Mouse (Mus musculus): Measurements from ENCODE around the gene Tfdp1. TPM values are rescaled to one million over a fixed set of nuclear protein-coding genes. Genes with fewer than 3 reads are reported as not detected.
"Not testable (repeated sequence)": the region's sequence is repeated elsewhere in the genome, so short reads cannot be mapped to it uniquely, and the experiment has no call there.

Gene Tfdp1
- polyA plus RNA-seq, 1 experiment from 2014 or later: 123 TPM

DNA sequence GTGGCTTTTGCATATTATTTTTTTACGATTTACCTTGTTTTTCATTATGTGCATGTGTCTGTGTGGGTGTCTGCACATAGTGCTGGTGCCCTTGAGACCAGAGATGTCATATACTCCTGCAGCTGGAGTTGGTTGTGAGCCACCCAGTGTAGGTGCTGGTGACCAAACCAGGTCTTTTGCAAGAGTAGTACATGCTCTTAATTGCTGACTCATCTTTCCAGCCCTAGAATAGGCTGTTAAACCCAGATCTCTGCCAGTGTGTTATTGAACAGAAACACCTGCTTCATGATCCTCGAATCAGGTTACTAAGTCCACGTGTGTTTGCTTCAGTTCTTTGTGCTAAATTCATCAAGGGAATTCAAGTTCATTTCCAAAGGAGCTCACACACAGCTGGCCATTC is 23.6 kb upstream of the Tfdp1 start:
- WGBS: 86% methylated on average over 3 of the region's 3 CpGs
- Histone ChIP-seq H3K36me3 (ENCODE audit: control insufficient read depth, insufficient read depth, low read length) (0 out of 2 replicates have a peak, but pooled peaks cover 3% of the 10 kb centered on the region), H3K9ac (ENCODE audit: low read depth, low read length) (no peak overlapping the region), H3K9me3 (ENCODE audit: control insufficient read depth, low read length) (no peaks in the 10 kb centered on the region), H3K4me1 (ENCODE audit: control insufficient read depth, insufficient read depth, low read length) (no peaks in the 10 kb centered on the region), H3K27me3 (replicated peaks; ENCODE audit: control insufficient read depth, insufficient read depth, low read length) (no peaks in the 10 kb centered on the region), H3K27ac (ENCODE audit: low read length) (no peak overlapping the region), H3K4me2 (ENCODE audit: low read depth, low read length) (no peak overlapping the region), H3K4me3 (ENCODE audit: low read length) (no peak overlapping the region)
- ATAC-seq: no peak

DNA sequence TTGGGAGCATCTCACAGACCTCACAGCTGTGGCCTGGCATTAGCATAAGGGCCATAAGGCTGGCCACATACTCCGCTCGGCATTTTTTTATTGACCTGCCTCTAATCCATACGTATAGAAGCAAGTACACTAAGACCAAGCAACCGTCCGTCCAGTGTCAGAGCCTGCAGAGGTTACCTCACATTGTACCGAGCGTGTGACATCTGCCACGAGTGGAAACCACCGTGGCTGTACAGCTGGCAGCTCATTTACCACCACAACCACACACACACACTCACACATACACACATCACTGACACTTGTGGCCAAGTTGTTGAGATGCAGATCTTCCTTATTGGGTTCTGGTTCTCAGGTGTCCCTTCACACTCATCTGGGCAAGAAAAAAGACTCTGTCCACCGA is 21.9 kb upstream of the Tfdp1 start:
- no peak overlapping the region for H3K4me3 ChIP-seq (ENCODE audit: low read length)
- H3K27ac ChIP-seq (ENCODE audit: low read length): no peak overlapping the region
- no peaks in the 10 kb centered on the region for H3K4me1 ChIP-seq (ENCODE audit: control insufficient read depth, insufficient read depth, low read length)
- H3K9ac ChIP-seq (ENCODE audit: low read depth, low read length): no peak overlapping the region
- H3K4me2 ChIP-seq (ENCODE audit: low read depth, low read length): no peak overlapping the region
- H3K9me3 ChIP-seq (ENCODE audit: control insufficient read depth, low read length): no peaks in the 10 kb centered on the region
- H3K36me3 ChIP-seq (ENCODE audit: control insufficient read depth, insufficient read depth, low read length): 0 out of 2 replicates have a peak, but pooled peaks cover 3% of the 10 kb centered on the region
- H3K27me3 ChIP-seq (replicated peaks; ENCODE audit: control insufficient read depth, insufficient read depth, low read length): no peaks in the 10 kb centered on the region
- WGBS: 87% methylated on average over 10 of the region's 10 CpGs
- no peak for ATAC-seq

GRCm38 (mm10) chr8:13326598-13326997 is 12.0 kb upstream of the Tfdp1 start:
- H3K4me2 ChIP-seq (ENCODE audit: low read depth, low read length): no peak overlapping the region
- no peaks in the 10 kb centered on the region for H3K27me3 ChIP-seq (replicated peaks; ENCODE audit: control insufficient read depth, insufficient read depth, low read length)
- peak; percentile 87 for ATAC-seq
- H3K27ac ChIP-seq (ENCODE audit: low read length): peak overlapping the region; percentile 48; the same call in 1 of the 2 replicates
- no peak overlapping the region for H3K4me3 ChIP-seq (ENCODE audit: low read length)
- no peaks in the 10 kb centered on the region; the same call in 1 of the 2 replicates for H3K4me1 ChIP-seq (ENCODE audit: control insufficient read depth, insufficient read depth, low read length)
- H3K9me3 ChIP-seq (ENCODE audit: control insufficient read depth, low read length): no peaks in the 10 kb centered on the region
- H3K9ac ChIP-seq (ENCODE audit: low read depth, low read length): peak overlapping the region; percentile 48; the same call in 1 of the 2 replicates
- 31% methylated on average over 5 of the region's 5 CpGs for whole genome bisulfite sequencing
- H3K36me3 ChIP-seq (ENCODE audit: control insufficient read depth, insufficient read depth, low read length): no peaks in the 10 kb centered on the region

GRCm38 (mm10) chr8:13334671-13335070 is 3.9 kb upstream of the Tfdp1 start:
- no peaks in the 10 kb centered on the region for H3K9me3 ChIP-seq (ENCODE audit: control insufficient read depth, low read length)
- WGBS: 53% methylated on average over 1 of the region's 1 CpGs
- H3K27me3 ChIP-seq (replicated peaks; ENCODE audit: control insufficient read depth, insufficient read depth, low read length): no peaks in the 10 kb centered on the region
- no peaks in the 10 kb centered on the region for H3K36me3 ChIP-seq (ENCODE audit: control insufficient read depth, insufficient read depth, low read length)
- H3K27ac ChIP-seq (ENCODE audit: low read length): no peak overlapping the region
- no peak overlapping the region for H3K9ac ChIP-seq (ENCODE audit: low read depth, low read length)
- ATAC-seq: no peak
- no peak overlapping the region for H3K4me3 ChIP-seq (ENCODE audit: low read length)
- H3K4me2 ChIP-seq (ENCODE audit: low read depth, low read length): no peak overlapping the region
- H3K4me1 ChIP-seq (ENCODE audit: control insufficient read depth, insufficient read depth, low read length): peaks cover 7% of the 10 kb centered on the region

DNA sequence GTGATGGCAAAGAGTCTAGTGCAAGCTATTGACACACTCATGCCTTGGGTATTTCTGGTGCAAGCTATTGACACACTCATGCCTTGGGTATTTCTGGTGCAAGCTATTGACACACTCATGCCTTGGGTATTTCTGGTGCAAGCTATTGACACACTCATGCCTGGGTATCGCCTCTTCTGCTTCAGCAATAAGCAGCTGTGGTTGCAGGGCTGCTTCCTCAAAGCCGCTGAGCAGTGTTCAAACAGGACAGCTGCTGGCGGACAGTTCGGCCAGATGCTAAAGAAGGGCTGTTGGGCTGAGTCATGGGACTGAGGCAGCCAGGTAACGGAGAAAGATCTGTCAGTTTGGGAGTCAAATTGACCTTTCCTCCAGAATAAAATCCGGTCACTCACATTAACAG is 1.3 kb upstream of the Tfdp1 start:
- not testable (repeated sequence) for H3K4me3 ChIP-seq (ENCODE audit: low read length); H3K36me3 ChIP-seq (ENCODE audit: control insufficient read depth, insufficient read depth, low read length); H3K27me3 ChIP-seq (replicated peaks; ENCODE audit: control insufficient read depth, insufficient read depth, low read length); H3K9ac ChIP-seq (ENCODE audit: low read depth, low read length); ATAC-seq; H3K9me3 ChIP-seq (ENCODE audit: control insufficient read depth, low read length); H3K27ac ChIP-seq (ENCODE audit: low read length); H3K4me2 ChIP-seq (ENCODE audit: low read depth, low read length)
- WGBS: 70% methylated on average over 6 of the region's 6 CpGs
- peaks cover 17% of the 10 kb centered on the region for H3K4me1 ChIP-seq (ENCODE audit: control insufficient read depth, insufficient read depth, low read length)

DNA sequence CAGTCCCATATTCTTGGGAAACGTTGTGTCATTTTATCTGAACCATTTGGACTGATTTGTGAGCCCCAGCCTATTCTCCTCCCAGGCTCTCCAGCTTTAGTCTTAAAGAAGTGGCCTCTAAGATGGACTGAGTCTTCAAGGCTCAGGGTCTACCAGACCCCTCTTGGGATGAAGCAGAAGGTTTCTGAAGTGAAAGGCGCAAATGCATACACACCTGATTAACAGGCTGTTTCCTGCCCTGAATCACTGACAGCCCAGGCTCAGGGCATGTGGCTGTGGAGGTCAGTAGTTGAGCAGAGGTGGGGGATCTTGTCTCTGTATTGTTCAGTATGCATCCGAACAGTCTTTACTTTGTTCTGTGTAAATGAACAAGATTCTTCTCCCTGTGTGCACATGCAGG is 873 bp upstream of the Tfdp1 start:
- 62% methylated on average over 3 of the region's 3 CpGs for WGBS
- peak overlapping the region; percentile 72; the same call in 1 of the 2 replicates for H3K4me2 ChIP-seq (ENCODE audit: low read depth, low read length)

DNA sequence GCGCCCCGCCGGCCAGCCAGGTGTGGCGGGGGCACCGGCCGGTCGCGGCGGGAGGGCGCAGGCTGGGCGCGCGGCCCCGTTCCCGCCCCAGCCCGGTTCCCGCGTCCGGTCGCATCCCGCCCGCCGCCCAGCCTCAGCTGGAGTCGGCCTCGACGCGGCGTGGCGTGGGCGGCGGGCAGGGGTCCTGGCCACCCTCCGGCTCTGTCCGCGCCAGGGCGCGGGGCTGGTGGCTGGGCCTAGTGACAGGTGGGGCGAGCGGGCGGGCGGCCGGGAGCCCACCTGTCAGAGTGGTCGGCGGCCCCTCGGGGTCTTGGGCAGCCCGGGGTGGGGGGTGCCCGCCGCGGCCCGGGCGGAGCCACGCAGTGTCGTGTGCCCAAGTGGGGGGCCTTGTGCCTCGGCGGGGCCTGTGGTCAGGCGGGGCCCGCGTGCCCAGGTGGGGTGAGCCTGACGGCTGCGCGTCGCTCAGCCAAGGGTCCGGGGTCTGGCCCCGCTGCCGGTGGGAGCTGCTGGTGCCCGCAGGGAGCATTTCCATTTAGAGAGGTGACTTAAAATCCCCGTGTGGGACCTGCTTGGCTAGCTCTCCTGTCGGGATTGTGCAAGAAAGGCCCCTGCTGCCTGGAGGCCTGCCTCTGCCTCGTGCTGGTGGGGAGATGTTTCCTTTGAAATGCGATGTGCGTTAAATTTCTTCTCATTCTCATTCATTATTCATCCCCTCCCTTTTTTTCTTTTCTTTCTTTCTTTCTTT is 522 bp downstream of the Tfdp1 start:
- peak overlapping the region; percentile 77 for H3K27ac ChIP-seq (ENCODE audit: low read length)
- H3K36me3 ChIP-seq (ENCODE audit: control insufficient read depth, insufficient read depth, low read length): peaks cover 8% of the 10 kb centered on the region; the same call in 1 of the 2 replicates
- 1% methylated on average over 47 of the region's 70 CpGs for WGBS
- H3K4me1 ChIP-seq (ENCODE audit: control insufficient read depth, insufficient read depth, low read length): peaks cover 17% of the 10 kb centered on the region
- H3K4me3 ChIP-seq (ENCODE audit: low read length): peak overlapping the region; percentile 87
- peak; percentile 65 for ATAC-seq
- no peaks in the 10 kb centered on the region for H3K27me3 ChIP-seq (replicated peaks; ENCODE audit: control insufficient read depth, insufficient read depth, low read length)
- no peaks in the 10 kb centered on the region for H3K9me3 ChIP-seq (ENCODE audit: control insufficient read depth, low read length)
- H3K9ac ChIP-seq (ENCODE audit: low read depth, low read length): peak overlapping the region; percentile 96
- H3K4me2 ChIP-seq (ENCODE audit: low read depth, low read length): peak overlapping the region; percentile 72

More for the DNA sequence above, 873 bp upstream of the Tfdp1 start:
- 0 out of 2 replicates have a peak, but pooled peaks have one; percentile 1 for ATAC-seq
- Histone ChIP-seq H3K27me3 (replicated peaks; ENCODE audit: control insufficient read depth, insufficient read depth, low read length) (no peaks in the 10 kb centered on the region), H3K36me3 (ENCODE audit: control insufficient read depth, insufficient read depth, low read length) (peaks cover 2% of the 10 kb centered on the region; the same call in 1 of the 2 replicates), H3K9me3 (ENCODE audit: control insufficient read depth, low read length) (no peaks in the 10 kb centered on the region), H3K9ac (ENCODE audit: low read depth, low read length) (peak overlapping the region; percentile 43; the same call in 1 of the 2 replicates), H3K4me1 (ENCODE audit: control insufficient read depth, insufficient read depth, low read length) (peaks cover 17% of the 10 kb centered on the region), H3K27ac (ENCODE audit: low read length) (no peak overlapping the region), H3K4me3 (ENCODE audit: low read length) (no peak overlapping the region)

DNA sequence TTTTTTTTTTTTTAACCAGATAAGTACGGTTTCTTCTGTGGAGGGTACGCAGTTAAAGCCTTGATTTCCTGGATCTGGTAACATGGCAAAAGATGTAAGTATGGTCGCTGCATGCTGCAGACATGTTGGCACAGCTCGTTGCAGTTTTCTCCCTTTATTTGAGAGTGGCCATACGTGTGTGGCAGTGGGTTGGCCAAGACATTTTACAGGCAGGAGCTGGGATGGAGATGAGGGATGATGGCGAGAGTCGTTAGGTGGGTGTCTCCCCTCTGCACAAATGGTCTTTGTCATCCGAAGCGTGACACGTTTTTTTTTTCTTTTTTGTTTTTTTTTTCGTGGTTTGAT is 1.1 kb downstream of the Tfdp1 start:
- Histone ChIP-seq H3K4me2 (ENCODE audit: low read depth, low read length) (peak overlapping the region; percentile 72), H3K9me3 (ENCODE audit: control insufficient read depth, low read length) (no peaks in the 10 kb centered on the region), H3K4me3 (ENCODE audit: low read length) (peak overlapping the region; percentile 87), H3K27ac (ENCODE audit: low read length) (no peak overlapping the region), H3K9ac (ENCODE audit: low read depth, low read length) (peak overlapping the region; percentile 96), H3K27me3 (replicated peaks; ENCODE audit: control insufficient read depth, insufficient read depth, low read length) (no peaks in the 10 kb centered on the region), H3K4me1 (ENCODE audit: control insufficient read depth, insufficient read depth, low read length) (peaks cover 17% of the 10 kb centered on the region), H3K36me3 (ENCODE audit: control insufficient read depth, insufficient read depth, low read length) (peaks cover 10% of the 10 kb centered on the region; the same call in 1 of the 2 replicates)
- 2% methylated on average over 11 of the region's 11 CpGs for WGBS
- ATAC-seq: no peak

GRCm38 (mm10) chr8:13340650-13341049 is 2.1 kb downstream of the Tfdp1 start:
- H3K9ac ChIP-seq (ENCODE audit: low read depth, low read length): 0 out of 2 replicates have a peak overlapping the region, but pooled peaks have one; percentile 96
- H3K4me1 ChIP-seq (ENCODE audit: control insufficient read depth, insufficient read depth, low read length): peaks cover 17% of the 10 kb centered on the region
- H3K27me3 ChIP-seq (replicated peaks; ENCODE audit: control insufficient read depth, insufficient read depth, low read length): no peaks in the 10 kb centered on the region
- peaks cover 10% of the 10 kb centered on the region; the same call in 1 of the 2 replicates for H3K36me3 ChIP-seq (ENCODE audit: control insufficient read depth, insufficient read depth, low read length)
- no peak overlapping the region for H3K27ac ChIP-seq (ENCODE audit: low read length)
- WGBS: 90% methylated on average over 8 of the region's 8 CpGs
- no peak for ATAC-seq
- no peaks in the 10 kb centered on the region for H3K9me3 ChIP-seq (ENCODE audit: control insufficient read depth, low read length)
- no peak overlapping the region for H3K4me2 ChIP-seq (ENCODE audit: low read depth, low read length)
- no peak overlapping the region for H3K4me3 ChIP-seq (ENCODE audit: low read length)

All from intestine, embryonic 16.5 days (tissue).